Mouse (Mus musculus) stomach, postnatal 0 days (tissue): ENCODE results near the gene Wdr6.

Experiments used
- CTCF ChIP-seq: IDR thresholded peaks from 2 replicates; pipeline ENCODE4 v1.5.1; 2016; ENCODE audit warnings: antibody characterized with exemption, low read depth, mild to moderate bottlenecking, moderate library complexity
- EP300 ChIP-seq: optimal IDR thresholded peaks from 2 replicates; pipeline ENCODE3; 2016; ENCODE audit warnings: antibody characterized with exemption

DNA sequence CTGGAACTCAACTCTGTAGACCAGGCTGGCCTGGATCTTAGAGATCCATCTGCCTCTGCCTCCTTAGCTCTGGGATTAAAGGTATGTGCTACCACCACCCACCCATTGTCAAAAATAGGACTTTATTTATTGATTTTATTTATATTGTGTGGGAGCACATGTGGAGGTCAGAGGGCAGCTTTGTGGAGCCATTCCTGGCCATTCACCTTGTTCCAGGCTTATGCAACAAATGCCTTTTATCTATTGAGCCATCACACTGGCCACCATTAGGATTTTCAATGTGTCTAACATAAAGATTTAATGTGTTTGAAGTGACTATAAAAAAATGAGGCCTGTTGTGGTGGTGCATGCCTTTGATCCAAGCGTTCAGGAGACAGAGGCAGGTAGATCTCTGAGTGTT lies 47.0 kb downstream of the Wdr6 start:
- TF ChIP-seq CTCF (no peak), EP300 (no peak)
